Mouse (Mus musculus) layer of hippocampus, adult 9-11 months (tissue): ENCODE data around the gene Myo15b.
"Not testable (repeated sequence)": the region's sequence is repeated elsewhere in the genome, so short reads cannot be mapped to it uniquely, and the experiment has no call there.

Experiments
- DNase-seq: peaks from one replicate; pipeline ENCODE4 v3.0.0; 2022

The Myo15b gene

DNA sequence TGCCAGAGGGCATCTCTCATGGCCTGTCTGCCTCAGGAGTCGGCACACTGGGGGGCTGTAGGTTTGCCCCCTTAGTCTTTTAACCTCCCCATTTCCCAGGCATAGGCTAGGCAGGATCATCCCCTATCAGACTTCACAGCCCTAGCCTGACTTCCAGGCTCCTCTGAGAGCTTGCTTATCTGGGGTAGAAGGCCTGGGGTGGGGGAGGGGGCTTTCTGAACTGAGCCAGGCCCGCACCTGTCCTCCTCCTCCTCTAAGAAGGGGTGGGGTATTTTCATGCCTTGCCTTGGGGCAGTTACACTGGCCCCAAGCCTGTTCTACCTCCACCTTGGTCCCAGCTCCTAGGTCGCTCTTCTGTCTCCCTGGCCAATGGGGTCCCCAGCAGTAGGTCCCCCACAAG lies 26.7 kb upstream of the Myo15b start:
- DNase-seq: no peak

GRCm38 (mm10) chr11:115832064-115832463 lies 26.1 kb upstream of the Myo15b start:
- no peak for DNase-seq

GRCm38 (mm10) chr11:115832523-115832922 lies 25.7 kb upstream of the Myo15b start:
- DNase-seq: no peak

DNA sequence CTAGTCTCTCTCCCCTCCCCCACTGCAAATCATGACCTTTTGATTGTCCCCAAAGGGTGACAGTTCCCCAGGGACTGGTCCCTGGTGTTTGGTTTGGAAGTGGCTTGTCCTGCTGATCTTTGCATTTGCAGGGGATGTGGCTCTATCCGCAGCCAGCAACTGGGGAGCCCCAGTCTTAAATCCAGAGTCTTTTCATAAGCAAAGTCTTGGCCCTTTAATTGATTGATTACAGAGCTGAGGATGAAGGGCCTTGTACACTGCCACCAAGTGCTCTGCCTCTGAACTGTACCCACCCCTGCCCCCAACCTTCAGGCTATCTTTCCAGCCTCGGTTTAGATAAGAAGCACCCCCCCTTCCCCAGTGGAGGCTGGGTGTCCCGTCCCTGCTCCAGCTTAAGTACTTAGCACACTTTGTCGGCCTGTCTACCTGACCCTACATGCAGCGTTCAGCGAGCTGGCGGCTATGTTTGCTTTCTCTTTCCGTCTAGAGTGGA lies 25.1 kb upstream of the Myo15b start:
- DNase-seq: no peak

DNA sequence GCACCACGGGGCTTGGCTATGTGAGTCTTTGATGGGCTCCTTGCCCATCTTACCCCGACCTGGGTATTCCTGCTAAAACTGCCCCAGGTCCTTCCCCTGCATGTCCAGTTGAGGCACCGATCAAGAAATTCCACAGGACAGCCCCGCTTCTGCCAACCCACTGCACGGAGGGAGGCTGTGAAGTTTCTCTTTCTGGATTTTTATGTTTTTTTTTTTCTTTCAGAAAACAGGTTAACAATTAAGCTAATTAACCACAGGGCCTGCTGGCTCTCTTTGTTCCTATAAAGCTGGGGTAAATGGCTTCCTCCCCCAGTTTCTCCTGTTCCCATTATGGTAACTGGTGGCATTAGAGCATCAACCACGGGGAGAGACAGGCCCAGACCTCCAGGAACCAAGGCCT lies 24.2 kb upstream of the Myo15b start:
- no peak for DNase-seq

DNA sequence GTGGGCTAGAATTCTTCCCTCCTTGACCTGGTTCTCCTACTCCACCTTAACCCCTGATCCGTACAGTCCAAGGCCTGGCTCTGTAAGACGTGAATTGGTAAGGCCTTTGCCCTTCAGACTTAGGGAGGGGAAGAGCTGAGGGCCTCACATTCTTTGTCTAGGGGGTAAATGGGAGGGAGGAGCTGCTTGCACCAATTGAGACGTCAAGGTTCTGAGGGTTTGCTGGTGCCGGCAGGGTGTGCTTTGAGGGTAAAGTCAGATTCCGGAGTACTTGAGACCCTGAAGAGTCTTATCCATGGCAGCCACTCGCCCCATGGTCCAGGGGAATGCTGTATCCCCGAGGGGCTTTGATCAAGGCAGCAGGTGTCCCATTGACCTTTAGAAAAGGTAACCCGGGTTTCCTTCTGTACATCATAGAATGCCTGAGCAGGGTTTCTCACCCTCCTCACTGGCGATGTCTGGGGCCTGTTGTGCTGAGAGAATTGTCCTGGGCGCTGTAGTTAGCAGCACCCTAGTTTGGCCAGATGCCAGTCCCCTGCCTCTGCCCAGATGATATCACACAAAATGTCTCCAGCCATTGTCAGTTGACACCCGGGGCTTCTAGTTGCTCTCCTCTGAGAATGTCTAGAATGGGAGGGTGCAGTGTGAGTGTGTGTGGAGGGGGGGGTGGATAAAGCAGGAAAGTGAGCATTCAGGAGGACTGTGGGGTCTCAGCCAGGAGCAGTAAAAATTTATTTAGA lies 21.4 kb upstream of the Myo15b start:
- no peak for DNase-seq

GRCm38 (mm10) chr11:115837606-115838345 lies 20.4 kb upstream of the Myo15b start:
- DNase-seq: no peak

DNA sequence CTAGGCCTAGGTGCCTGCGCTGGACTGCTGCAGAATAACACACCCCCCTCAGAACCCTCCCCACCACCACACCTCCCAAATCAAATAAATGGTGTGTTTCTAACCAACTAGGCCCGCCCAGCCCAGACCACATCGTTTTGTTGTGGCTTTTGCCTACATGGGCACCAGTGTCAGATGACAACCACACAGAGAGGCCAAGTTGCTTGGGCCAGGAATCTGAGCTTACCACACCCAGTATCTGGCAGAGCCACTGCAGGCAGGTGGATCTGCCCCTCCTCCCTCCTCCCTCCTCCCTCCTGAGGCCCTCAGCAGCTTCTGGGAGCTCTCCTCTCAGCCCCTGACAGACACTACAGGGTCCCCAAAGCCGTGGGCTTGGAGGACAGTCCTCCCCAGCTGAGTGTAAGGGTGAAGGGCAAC lies 19.3 kb upstream of the Myo15b start:
- DNase-seq: no peak

DNA sequence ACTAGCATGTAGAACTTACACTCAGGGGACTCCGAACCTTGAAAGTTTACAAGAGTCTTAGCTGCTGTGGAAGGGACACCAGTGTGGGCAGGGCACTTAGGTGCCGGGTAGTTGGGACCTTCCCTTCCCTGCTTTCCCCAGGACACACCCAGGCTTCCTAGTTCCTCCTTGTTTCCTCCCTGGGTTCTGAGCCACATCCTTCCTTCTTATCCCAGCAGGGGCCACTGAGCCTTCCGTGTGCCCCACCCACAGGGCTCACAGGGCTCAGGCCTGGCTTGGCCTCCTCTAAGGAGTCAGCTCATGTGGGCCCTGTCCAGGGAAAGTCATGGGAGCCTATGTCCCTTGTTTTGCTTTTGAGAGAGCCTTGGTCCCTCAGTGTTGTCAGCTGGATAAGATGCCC lies 18.5 kb upstream of the Myo15b start:
- no peak for DNase-seq

DNA sequence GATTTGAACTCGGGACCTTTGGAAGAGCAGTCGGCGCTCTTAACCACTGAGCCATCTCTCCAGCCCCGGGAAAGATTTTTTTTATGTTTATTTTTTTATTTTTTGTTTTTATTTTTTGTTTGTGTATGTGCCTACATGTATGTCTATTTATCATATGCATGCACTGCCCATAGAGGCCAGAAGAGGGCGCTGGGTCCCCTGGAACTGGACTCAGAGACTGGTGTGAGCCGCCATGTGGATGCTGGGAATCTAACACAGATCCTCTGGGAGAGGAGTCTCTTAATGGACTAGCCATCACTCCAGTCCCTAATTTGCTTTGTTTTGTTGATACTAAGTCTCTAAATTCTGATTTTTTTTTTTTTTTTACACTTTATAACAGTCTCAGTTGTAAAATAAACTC lies 17.2 kb upstream of the Myo15b start:
- no peak for DNase-seq

DNA sequence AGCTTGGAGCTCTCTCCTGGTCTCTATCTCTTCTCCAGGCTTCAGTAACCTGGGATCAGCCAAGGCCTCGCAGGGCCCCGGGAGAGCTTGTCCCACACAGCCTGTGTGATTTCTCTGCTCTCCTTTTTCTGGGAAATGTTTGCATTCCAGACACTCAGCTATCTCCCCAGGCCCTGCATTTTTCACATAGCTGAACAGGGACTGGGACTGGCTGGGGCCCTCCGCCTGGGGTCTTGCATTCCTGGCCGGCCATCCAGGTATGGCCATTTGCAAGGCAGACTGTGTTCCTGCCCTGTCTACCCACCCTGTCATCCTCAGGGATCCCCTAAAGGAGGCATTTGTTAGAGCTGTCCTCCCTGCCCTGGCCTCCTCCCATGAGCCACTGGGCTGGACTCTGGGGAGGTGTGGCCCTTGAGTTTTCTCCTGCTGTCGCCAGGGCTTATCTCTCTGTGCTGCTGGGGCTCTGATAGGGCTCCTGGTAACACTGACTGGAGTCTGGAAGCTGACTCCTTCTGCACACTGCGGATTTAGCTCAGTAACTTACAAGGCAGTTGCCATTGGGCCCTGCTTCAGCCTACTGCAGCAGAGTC lies 16.1 kb upstream of the Myo15b start:
- DNase-seq: no peak

GRCm38 (mm10) chr11:115843141-115843890 lies 14.9 kb upstream of the Myo15b start:
- no peak for DNase-seq

DNA sequence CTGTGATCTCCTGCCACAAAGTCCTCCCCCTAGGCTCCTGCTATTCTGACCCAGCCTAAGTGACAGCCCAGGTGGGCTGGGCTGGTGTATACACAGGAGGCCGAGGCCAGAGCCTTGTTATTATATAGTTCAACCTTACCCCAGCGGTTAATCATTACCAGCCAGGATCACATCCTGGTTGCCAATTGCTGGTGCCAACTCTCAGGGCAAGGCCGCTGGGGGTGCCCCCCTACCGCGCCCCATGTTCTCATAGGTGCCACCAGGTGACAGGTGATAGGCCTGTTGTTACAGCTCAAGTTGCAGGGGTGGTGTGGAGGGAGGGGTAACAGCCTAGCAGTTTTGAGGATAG lies 14.3 kb upstream of the Myo15b start:
- DNase-seq: no peak

DNA sequence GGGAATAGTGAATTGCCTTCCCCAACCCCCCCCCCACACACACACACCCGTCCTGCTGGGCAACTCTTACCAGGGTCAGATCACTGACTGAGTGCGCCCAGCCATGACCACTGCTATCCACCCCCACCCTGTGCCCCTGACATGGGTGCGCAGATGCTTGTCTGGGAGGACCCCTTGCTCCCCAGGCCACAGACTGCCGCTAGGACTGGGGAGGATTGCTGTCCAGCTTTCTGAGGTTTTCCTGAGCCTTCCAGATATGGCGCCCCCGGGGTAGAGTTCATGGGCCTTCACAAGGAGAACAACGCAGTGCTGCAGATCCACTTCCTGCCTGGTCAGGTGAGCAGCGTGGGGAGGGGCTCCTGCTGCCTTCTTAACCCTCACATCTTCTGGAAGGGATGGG lies 14.0 kb upstream of the Myo15b start:
- DNase-seq: no peak

- DNase-seq: no peak
These were observed 12.4 kb upstream of the Myo15b start for GRCm38 (mm10) chr11:115845819-115846218.

- DNase-seq: no peak
These were observed 3.5 kb upstream of the Myo15b start for GRCm38 (mm10) chr11:115854674-115855073.

- not testable (repeated sequence) for DNase-seq
These were observed 1.1 kb upstream of the Myo15b start for GRCm38 (mm10) chr11:115857146-115857545.

GRCm38 (mm10) chr11:115857936-115858335 lies 270 bp upstream of the Myo15b start:
- no peak for DNase-seq

GRCm38 (mm10) chr11:115859143-115859945 lies 1.1 kb downstream of the Myo15b start:
- peak; percentile 67 for DNase-seq

DNA sequence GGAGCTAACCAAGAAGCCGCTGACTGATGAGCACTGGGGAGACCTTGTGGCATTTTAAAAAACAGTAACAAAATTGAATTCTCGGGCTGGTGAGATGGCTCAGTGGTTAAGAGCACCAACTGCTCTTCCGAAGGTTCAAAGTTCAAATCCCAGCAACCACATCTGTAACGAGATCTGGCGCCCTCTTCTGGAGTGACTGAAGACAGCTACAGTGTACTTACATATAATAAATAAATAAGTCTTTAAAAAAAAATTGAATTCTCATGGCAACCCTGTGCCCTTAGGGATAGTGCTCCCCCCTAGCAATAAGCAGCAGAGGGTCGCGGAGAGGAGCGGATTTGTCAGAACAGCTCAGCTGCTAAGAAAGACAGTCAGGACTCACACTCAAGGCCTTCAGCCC lies 5.7 kb downstream of the Myo15b start:
- no peak for DNase-seq

DNA sequence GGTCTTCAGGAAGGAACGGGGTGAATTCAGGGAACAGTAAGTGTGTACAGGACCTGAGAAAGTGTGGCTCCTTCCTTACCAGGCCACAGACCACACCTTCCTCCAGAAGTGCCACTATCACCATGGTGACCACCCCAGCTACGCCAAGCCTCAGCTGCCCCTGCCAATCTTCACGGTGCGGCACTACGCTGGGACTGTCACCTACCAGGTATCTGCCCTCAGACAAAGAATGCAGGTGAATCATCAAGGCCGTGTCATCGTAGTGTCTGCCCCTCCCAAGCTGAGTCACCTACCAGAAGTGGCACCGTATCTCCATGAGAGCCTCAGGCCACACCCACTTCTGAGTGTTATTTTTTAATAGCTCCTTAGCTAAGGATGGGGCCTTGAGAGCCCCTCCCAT lies 11.2 kb downstream of the Myo15b start:
- DNase-seq: no peak

DNA sequence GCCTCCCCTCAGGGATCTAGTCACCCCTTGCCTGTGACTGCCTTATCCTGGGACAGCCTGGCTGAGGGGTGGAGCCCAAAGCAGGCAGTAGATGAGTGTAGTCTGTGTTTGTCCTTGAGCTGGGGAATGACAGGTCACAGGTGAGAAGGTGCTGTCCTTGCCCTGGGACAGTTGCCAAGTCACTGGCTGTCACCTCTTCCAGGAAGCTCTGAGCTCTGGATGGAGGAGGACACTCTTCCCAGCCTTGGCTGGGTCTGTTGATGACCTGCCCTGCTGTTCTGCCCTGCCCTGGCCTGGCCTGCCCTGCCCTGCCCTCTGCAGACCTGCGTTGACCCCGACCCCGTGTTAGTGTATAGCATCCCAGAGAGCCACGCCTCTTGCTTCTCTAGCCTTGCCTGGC lies 14.2 kb downstream of the Myo15b start:
- no peak for DNase-seq

DNA sequence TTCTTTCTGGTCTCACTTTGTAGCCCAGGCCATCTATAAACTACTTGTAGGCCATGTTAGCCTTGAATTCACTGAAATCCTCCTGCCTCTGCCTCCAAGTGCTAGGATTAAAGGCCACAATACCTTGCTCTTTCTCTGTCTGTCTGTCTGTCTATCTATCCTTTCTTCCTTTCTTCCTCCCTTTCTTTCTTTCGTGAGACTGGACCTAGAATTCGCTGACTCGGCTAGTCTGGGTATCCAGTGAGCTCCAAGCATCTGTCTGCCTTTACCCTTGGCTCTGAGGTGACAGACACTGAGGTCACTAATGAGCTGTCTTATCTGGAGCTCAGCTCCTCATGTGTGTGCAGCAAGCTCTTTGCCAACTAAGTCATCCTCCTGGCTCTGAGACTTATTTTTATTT lies 17.7 kb downstream of the Myo15b start:
- no peak for DNase-seq
